In the genomic region with DNA sequence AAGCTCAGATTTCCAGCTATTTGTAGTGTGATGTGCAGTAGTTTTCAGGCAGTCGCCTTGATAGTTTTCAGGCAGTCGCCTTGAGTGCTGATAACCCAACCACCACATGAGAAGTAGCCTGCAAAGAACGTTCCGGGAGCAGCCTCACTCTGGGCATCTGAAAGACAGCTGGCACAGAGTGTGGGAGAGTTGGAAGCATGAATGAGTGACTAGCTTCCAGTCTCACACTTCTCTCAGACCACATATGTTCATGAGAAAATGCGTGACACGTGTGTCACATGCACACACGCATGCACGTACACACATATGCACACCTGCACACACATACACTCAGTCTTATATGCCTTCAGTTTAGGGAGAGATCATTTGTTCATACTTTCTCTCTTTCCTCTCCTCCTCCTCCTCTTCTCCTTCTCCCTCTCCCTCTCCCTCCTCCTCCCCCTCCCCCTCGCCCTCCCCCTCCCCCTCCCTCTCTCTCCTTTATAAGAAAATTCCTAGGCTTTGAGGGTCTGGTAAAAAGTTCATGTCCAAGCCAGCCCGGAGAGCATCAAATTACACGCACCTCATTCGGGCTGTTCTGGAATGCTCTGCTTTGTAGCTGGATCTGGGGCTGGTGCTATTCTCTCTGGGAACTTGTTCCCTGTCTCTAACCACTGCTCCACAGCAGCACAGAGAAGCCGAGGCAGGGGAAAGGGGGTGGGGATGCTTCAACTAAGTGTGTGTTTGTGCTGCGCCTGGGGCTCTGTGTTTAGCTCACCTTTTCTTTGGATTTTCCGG, we compare ENCODE assay signal across 13 mouse cellular contexts. TPM values are rescaled to one million over a fixed set of nuclear protein-coding genes. Genes with fewer than 3 reads are reported as not detected.
DNase-seq lines count a peak whose midpoint lies in the region; ATAC-seq and TF ChIP-seq lines count a peak whose summit lies in the region.
"Had no signal": no experiment of that assay in that cellular context is flagged by ENCODE, and none has a peak within 500 bp of the region (broad histone marks: within the 10 kb centered on the region; RNA-seq: fewer than 3 reads in every experiment).

No protein-coding gene starts in this region.

- no peaks in the 10 kb centered on the region for H3K27me3 ChIP-seq in kidney, postnatal 0 days (ENCODE audit: insufficient read depth, low read length)
- no peaks in the 10 kb centered on the region for H3K27me3 ChIP-seq in embryonic facial prominence, embryonic 10.5 days (replicated peaks; ENCODE audit: low read depth, poor library complexity, severe bottlenecking)
- H3K27me3 ChIP-seq in forebrain, embryonic 13.5 days: no peaks in the 10 kb centered on the region
- H3K27me3 ChIP-seq in limb, embryonic 13.5 days: no peaks in the 10 kb centered on the region

- no peaks in the 10 kb centered on the region for H3K9me3 ChIP-seq in kidney, postnatal 0 days (replicated peaks; ENCODE audit: low read length)
- 0 out of 2 replicates have a peak, but pooled peaks cover 6% of the 10 kb centered on the region for H3K9me3 ChIP-seq in embryonic facial prominence, embryonic 10.5 days
- H3K9me3 ChIP-seq in forebrain, embryonic 13.5 days (replicated peaks): peaks cover 3% of the 10 kb centered on the region; the same call in 1 of the 2 replicates
- 0 out of 2 replicates have a peak, but pooled peaks cover 4% of the 10 kb centered on the region for H3K9me3 ChIP-seq in limb, embryonic 13.5 days
- H3K9me3 ChIP-seq: heart, embryonic 13.5 days had no signal

- WGBS in kidney, postnatal 0 days: 42% methylated on average over 14 of the region's 15 CpGs
- 64% methylated on average over 14 of the region's 15 CpGs for WGBS in embryonic facial prominence, embryonic 10.5 days
- WGBS in forebrain, embryonic 13.5 days: 60% methylated on average over 14 of the region's 15 CpGs
- WGBS in limb, embryonic 13.5 days: 32% methylated on average over 14 of the region's 15 CpGs

- TF ChIP-seq CTCF in kidney, postnatal 0 days (IDR thresholded peaks at IDR 0.05; ENCODE audit: low read depth): no peak

- peaks cover 23% of the 10 kb centered on the region for H3K4me1 ChIP-seq in kidney, postnatal 0 days (replicated peaks; ENCODE audit: insufficient read depth, low read length)
- H3K4me1 ChIP-seq in embryonic facial prominence, embryonic 10.5 days: peaks cover 86% of the 10 kb centered on the region
- peaks cover 66% of the 10 kb centered on the region for H3K4me1 ChIP-seq in forebrain, embryonic 13.5 days
- H3K4me1 ChIP-seq in limb, embryonic 13.5 days: peaks cover 92% of the 10 kb centered on the region

- intact Hi-C loops in heart, postnatal 25 days (cut with DNase I): loop anchor here (5.0 kb wide), 1 partner anchor 60 kb away; no protein-coding TSS in a partner anchor

- ATAC-seq in kidney, postnatal 0 days (replicated peaks; ENCODE audit: low FRiP score, low read depth): no peak
- ATAC-seq in forebrain, embryonic 13.5 days: peak; percentile 28; the same call in 1 of the 2 replicates
- peak; percentile 78 for ATAC-seq in limb, embryonic 13.5 days (ENCODE audit: low FRiP score, low read depth)

- H3K4me2 ChIP-seq in kidney, postnatal 0 days (ENCODE audit: low read length): no peak overlapping the region
- no peak overlapping the region for H3K4me2 ChIP-seq in forebrain, embryonic 13.5 days
- peak overlapping the region; percentile 32 for H3K4me2 ChIP-seq in limb, embryonic 13.5 days (replicated peaks)
- H3K4me2 ChIP-seq: heart, embryonic 13.5 days had no signal

- H3K36me3 ChIP-seq in kidney, postnatal 0 days (ENCODE audit: insufficient read depth, low read length): no peaks in the 10 kb centered on the region
- H3K36me3 ChIP-seq in embryonic facial prominence, embryonic 10.5 days (replicated peaks): peaks cover 4% of the 10 kb centered on the region; the same call in 1 of the 2 replicates
- no peaks in the 10 kb centered on the region for H3K36me3 ChIP-seq in forebrain, embryonic 13.5 days (ENCODE audit: poor library complexity, severe bottlenecking)
- no peaks in the 10 kb centered on the region for H3K36me3 ChIP-seq in limb, embryonic 13.5 days
- H3K36me3 ChIP-seq: heart, embryonic 13.5 days had no signal

- H3K27ac ChIP-seq in kidney, postnatal 0 days: peak overlapping the region; percentile 25; the same call in 1 of the 2 replicates
- peak overlapping the region; percentile 80 for H3K27ac ChIP-seq in embryonic facial prominence, embryonic 10.5 days (replicated peaks)
- H3K27ac ChIP-seq in forebrain, embryonic 13.5 days: peak overlapping the region; percentile 6; the same call in 1 of the 2 replicates
- H3K27ac ChIP-seq in limb, embryonic 13.5 days: peak overlapping the region; percentile 87
- H3K27ac ChIP-seq: gastrocnemius, adult 2 months; heart, embryonic 13.5 days had no signal

- no peak overlapping the region for H3K4me3 ChIP-seq in kidney, postnatal 0 days (replicated peaks; ENCODE audit: low read depth, low read length)
- H3K4me3 ChIP-seq in embryonic facial prominence, embryonic 10.5 days: peak overlapping the region; percentile 11; the same call in 1 of the 2 replicates
- no peak overlapping the region for H3K4me3 ChIP-seq in forebrain, embryonic 13.5 days
- H3K4me3 ChIP-seq in limb, embryonic 13.5 days: no peak overlapping the region
- H3K4me3 ChIP-seq: gastrocnemius, adult 2 months; heart, embryonic 13.5 days had no signal

- peak; percentile 56 for DNase-seq in kidney, postnatal 0 days (ENCODE audit: low spot score)
- DNase-seq in kidney, postnatal 25 days: no peak
- peak; percentile 69 for DNase-seq in embryonic facial prominence, embryonic 10.5 days (ENCODE audit: low spot score)
- DNase-seq in left cerebral cortex, adult 9 months (ENCODE audit: low spot score in 2 of 2): no peak
- DNase-seq in adrenal gland, adult 18-20 months (ENCODE audit: low spot score in 2 of 2): no peak
- no peak for DNase-seq in heart, postnatal 25 days (ENCODE audit: low spot score)
- DNase-seq: gastrocnemius, adult 2 months; kidney, adult 9 months; lung, postnatal 14 days; right cerebral cortex, postnatal 4 days had no signal

- H3K9ac ChIP-seq in kidney, postnatal 0 days (ENCODE audit: low read depth, low read length): no peak overlapping the region
- no peak overlapping the region for H3K9ac ChIP-seq in forebrain, embryonic 13.5 days
- peak overlapping the region; percentile 19; the same call in 1 of the 2 replicates for H3K9ac ChIP-seq in limb, embryonic 13.5 days
- H3K9ac ChIP-seq: heart, embryonic 13.5 days had no signal

RNA-seq across cellular contexts. Expression of a gene that starts 37.8 kb away (rescaled TPM):
- 60.7 and 71.7 TPM in 2 replicates for polyA plus RNA-seq in kidney, postnatal 0 days (2015; fragmentation: Nextera tagmentation; extraction: Ambion mirVana)
- 69.5 and 84.4 TPM in 2 replicates for polyA plus RNA-seq in embryonic facial prominence, embryonic 10.5 days (2016; fragmentation: Nextera tagmentation; extraction: Ambion mirVana)
- polyA plus RNA-seq in forebrain, embryonic 13.5 days (2015; fragmentation: Nextera tagmentation; extraction: Ambion mirVana): 34.9 and 38.2 TPM in 2 replicates
- polyA plus RNA-seq in limb, embryonic 13.5 days (2015; fragmentation: Nextera tagmentation; extraction: Ambion mirVana): 35.7 and 45.4 TPM in 2 replicates
- total RNA-seq in adrenal gland, adult 18-20 months (2021): 10 to 100 TPM; 69.8 to 88.5 TPM
- 10 to 100 TPM; 36.1 to 48.5 TPM for total RNA-seq in heart, postnatal 25 days (2021)

Comparison
In these comparisons a context has a peak if more than half of its experiments do, and no peak if none do; other contexts are left out.
1. DNase-seq: peak in kidney, postnatal 0 days (single experiment) and embryonic facial prominence, embryonic 10.5 days (single experiment); none in kidney, postnatal 25 days (0 of 2), left cerebral cortex, adult 9 months (0 of 2), adrenal gland, adult 18-20 months (0 of 2) and heart, postnatal 25 days (single experiment).
2. H3K27ac ChIP-seq: peak in every context shown above with its lines; median percentile 87 in limb, embryonic 13.5 days; 80 in embryonic facial prominence, embryonic 10.5 days; 25 in kidney, postnatal 0 days; 6 in forebrain, embryonic 13.5 days.